Mouse (Mus musculus): ENCODE measurements around the gene Tecpr1. TPM values are rescaled to one million over a fixed set of nuclear protein-coding genes. Genes with fewer than 3 reads are reported as not detected.

The Tecpr1 gene
- polyA plus RNA-seq, 1 experiment from 2014 or later, result 24.7 TPM

GRCm38 (mm10) chr5:144206069-144206468, 17.3 kb downstream of the Tecpr1 start:
- 91% methylated on average over 15 of the region's 15 CpGs for WGBS
- H3K9ac ChIP-seq (ENCODE audit: low read length), result no peak overlapping the region
- H3K36me3 ChIP-seq (ENCODE audit: control insufficient read depth, insufficient read depth, low read length), result peaks cover 22% of the 10 kb centered on the region
- no peaks in the 10 kb centered on the region for H3K27me3 ChIP-seq (ENCODE audit: control insufficient read depth, insufficient read depth, low read length)
- no peak overlapping the region for H3K27ac ChIP-seq (ENCODE audit: low read length)
- no peak overlapping the region for H3K4me3 ChIP-seq (replicated peaks; ENCODE audit: low read length)
- H3K9me3 ChIP-seq (replicated peaks; ENCODE audit: control insufficient read depth, low read length), result 0 out of 2 replicates have a peak, but pooled peaks cover 7% of the 10 kb centered on the region
- no peak for ATAC-seq (ENCODE audit: insufficient read depth, low FRiP score)
- no peak overlapping the region for H3K4me2 ChIP-seq (ENCODE audit: low read depth, low read length)
- H3K4me1 ChIP-seq (ENCODE audit: control insufficient read depth, insufficient read depth, low read length), result no peaks in the 10 kb centered on the region

- no peak overlapping the region for H3K4me3 ChIP-seq (replicated peaks; ENCODE audit: low read length)
- H3K27me3 ChIP-seq (ENCODE audit: control insufficient read depth, insufficient read depth, low read length), result no peaks in the 10 kb centered on the region
- H3K4me1 ChIP-seq (ENCODE audit: control insufficient read depth, insufficient read depth, low read length), result no peaks in the 10 kb centered on the region
- 0 out of 2 replicates have a peak, but pooled peaks cover 7% of the 10 kb centered on the region for H3K9me3 ChIP-seq (replicated peaks; ENCODE audit: control insufficient read depth, low read length)
- H3K9ac ChIP-seq (ENCODE audit: low read length), result no peak overlapping the region
- no peak for ATAC-seq (ENCODE audit: insufficient read depth, low FRiP score)
- WGBS, result 80% methylated on average over 10 of the region's 10 CpGs
- peaks cover 19% of the 10 kb centered on the region for H3K36me3 ChIP-seq (ENCODE audit: control insufficient read depth, insufficient read depth, low read length)
- no peak overlapping the region for H3K4me2 ChIP-seq (ENCODE audit: low read depth, low read length)
- H3K27ac ChIP-seq (ENCODE audit: low read length), result no peak overlapping the region
These were observed 18.5 kb downstream of the Tecpr1 start for GRCm38 (mm10) chr5:144204911-144205310.

GRCm38 (mm10) chr5:144204303-144204702, 19.1 kb downstream of the Tecpr1 start:
- Histone ChIP-seq H3K36me3 (ENCODE audit: control insufficient read depth, insufficient read depth, low read length) (peaks cover 13% of the 10 kb centered on the region), H3K9ac (ENCODE audit: low read length) (no peak overlapping the region), H3K9me3 (replicated peaks; ENCODE audit: control insufficient read depth, low read length) (0 out of 2 replicates have a peak, but pooled peaks cover 7% of the 10 kb centered on the region), H3K27ac (ENCODE audit: low read length) (no peak overlapping the region), H3K4me3 (replicated peaks; ENCODE audit: low read length) (no peak overlapping the region), H3K27me3 (ENCODE audit: control insufficient read depth, insufficient read depth, low read length) (no peaks in the 10 kb centered on the region), H3K4me1 (ENCODE audit: control insufficient read depth, insufficient read depth, low read length) (no peaks in the 10 kb centered on the region), H3K4me2 (ENCODE audit: low read depth, low read length) (no peak overlapping the region)
- WGBS, result 91% methylated on average over 12 of the region's 12 CpGs
- ATAC-seq (ENCODE audit: insufficient read depth, low FRiP score), result no peak

DNA sequence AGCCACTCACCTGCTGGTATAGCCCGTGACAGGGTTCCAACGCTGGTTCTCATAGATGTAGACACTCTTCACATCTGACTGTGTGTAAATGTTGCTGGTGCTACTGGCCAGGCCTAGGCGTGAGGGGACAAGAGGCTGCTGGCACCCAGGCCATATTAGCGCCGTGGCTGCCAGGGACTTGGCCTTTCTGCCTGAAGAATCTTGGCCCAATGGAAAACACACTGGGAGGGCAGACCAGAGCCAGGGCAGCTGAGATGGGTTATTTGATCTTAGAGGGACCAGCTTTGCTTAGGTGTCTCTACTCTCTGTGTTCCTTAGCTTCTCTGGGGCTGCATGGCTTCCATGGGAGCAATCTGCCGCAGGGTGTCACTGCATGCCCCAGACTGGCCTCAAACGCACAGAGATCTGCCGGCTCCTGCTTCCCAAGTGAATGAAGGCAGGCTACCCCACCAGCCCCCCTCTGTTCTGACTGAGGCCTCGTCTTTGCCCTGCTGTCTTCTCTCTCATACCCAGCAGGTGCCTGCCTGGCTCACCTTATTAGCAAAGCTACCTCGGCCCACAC, 19.9 kb downstream of the Tecpr1 start:
- Histone ChIP-seq H3K27me3 (ENCODE audit: control insufficient read depth, insufficient read depth, low read length) (no peaks in the 10 kb centered on the region), H3K4me1 (ENCODE audit: control insufficient read depth, insufficient read depth, low read length) (no peaks in the 10 kb centered on the region), H3K27ac (ENCODE audit: low read length) (no peak overlapping the region), H3K4me3 (replicated peaks; ENCODE audit: low read length) (no peak overlapping the region), H3K36me3 (ENCODE audit: control insufficient read depth, insufficient read depth, low read length) (peaks cover 13% of the 10 kb centered on the region), H3K9me3 (replicated peaks; ENCODE audit: control insufficient read depth, low read length) (0 out of 2 replicates have a peak, but pooled peaks cover 7% of the 10 kb centered on the region), H3K9ac (ENCODE audit: low read length) (no peak overlapping the region), H3K4me2 (ENCODE audit: low read depth, low read length) (no peak overlapping the region)
- 87% methylated on average over 10 of the region's 10 CpGs for WGBS
- no peak for ATAC-seq (ENCODE audit: insufficient read depth, low FRiP score)

- WGBS, result 93% methylated on average over 6 of the region's 6 CpGs
- Histone ChIP-seq H3K4me2 (ENCODE audit: low read depth, low read length) (no peak overlapping the region), H3K9ac (ENCODE audit: low read length) (no peak overlapping the region), H3K27me3 (ENCODE audit: control insufficient read depth, insufficient read depth, low read length) (no peaks in the 10 kb centered on the region), H3K36me3 (ENCODE audit: control insufficient read depth, insufficient read depth, low read length) (peaks cover 9% of the 10 kb centered on the region; the same call in 1 of the 2 replicates), H3K27ac (ENCODE audit: low read length) (no peak overlapping the region), H3K4me1 (ENCODE audit: control insufficient read depth, insufficient read depth, low read length) (no peaks in the 10 kb centered on the region), H3K4me3 (replicated peaks; ENCODE audit: low read length) (no peak overlapping the region), H3K9me3 (replicated peaks; ENCODE audit: control insufficient read depth, low read length) (0 out of 2 replicates have a peak, but pooled peaks cover 7% of the 10 kb centered on the region)
- no peak for ATAC-seq (ENCODE audit: insufficient read depth, low FRiP score)
These were observed 21.0 kb downstream of the Tecpr1 start for GRCm38 (mm10) chr5:144202430-144202829.

GRCm38 (mm10) chr5:144200616-144201015, 22.8 kb downstream of the Tecpr1 start:
- H3K36me3 ChIP-seq (ENCODE audit: control insufficient read depth, insufficient read depth, low read length), result peaks cover 9% of the 10 kb centered on the region; the same call in 1 of the 2 replicates
- H3K4me2 ChIP-seq (ENCODE audit: low read depth, low read length), result no peak overlapping the region
- H3K4me3 ChIP-seq (replicated peaks; ENCODE audit: low read length), result no peak overlapping the region
- no peak overlapping the region for H3K9ac ChIP-seq (ENCODE audit: low read length)
- H3K27me3 ChIP-seq (ENCODE audit: control insufficient read depth, insufficient read depth, low read length), result no peaks in the 10 kb centered on the region
- 79% methylated on average over 11 of the region's 11 CpGs for WGBS
- no peaks in the 10 kb centered on the region for H3K4me1 ChIP-seq (ENCODE audit: control insufficient read depth, insufficient read depth, low read length)
- no peak for ATAC-seq (ENCODE audit: insufficient read depth, low FRiP score)
- H3K9me3 ChIP-seq (replicated peaks; ENCODE audit: control insufficient read depth, low read length), result 0 out of 2 replicates have a peak, but pooled peaks cover 7% of the 10 kb centered on the region
- H3K27ac ChIP-seq (ENCODE audit: low read length), result no peak overlapping the region

GRCm38 (mm10) chr5:144195567-144195966, 27.8 kb downstream of the Tecpr1 start:
- H3K4me1 ChIP-seq (ENCODE audit: control insufficient read depth, insufficient read depth, low read length), result no peaks in the 10 kb centered on the region
- no peak overlapping the region for H3K4me3 ChIP-seq (replicated peaks; ENCODE audit: low read length)
- H3K36me3 ChIP-seq (ENCODE audit: control insufficient read depth, insufficient read depth, low read length), result no peaks in the 10 kb centered on the region
- WGBS, result 76% methylated on average over 8 of the region's 8 CpGs
- H3K27ac ChIP-seq (ENCODE audit: low read length), result no peak overlapping the region
- H3K4me2 ChIP-seq (ENCODE audit: low read depth, low read length), result no peak overlapping the region
- H3K27me3 ChIP-seq (ENCODE audit: control insufficient read depth, insufficient read depth, low read length), result no peaks in the 10 kb centered on the region
- H3K9ac ChIP-seq (ENCODE audit: low read length), result no peak overlapping the region
- no peaks in the 10 kb centered on the region for H3K9me3 ChIP-seq (replicated peaks; ENCODE audit: control insufficient read depth, low read length)
- no peak for ATAC-seq (ENCODE audit: insufficient read depth, low FRiP score)

DNA sequence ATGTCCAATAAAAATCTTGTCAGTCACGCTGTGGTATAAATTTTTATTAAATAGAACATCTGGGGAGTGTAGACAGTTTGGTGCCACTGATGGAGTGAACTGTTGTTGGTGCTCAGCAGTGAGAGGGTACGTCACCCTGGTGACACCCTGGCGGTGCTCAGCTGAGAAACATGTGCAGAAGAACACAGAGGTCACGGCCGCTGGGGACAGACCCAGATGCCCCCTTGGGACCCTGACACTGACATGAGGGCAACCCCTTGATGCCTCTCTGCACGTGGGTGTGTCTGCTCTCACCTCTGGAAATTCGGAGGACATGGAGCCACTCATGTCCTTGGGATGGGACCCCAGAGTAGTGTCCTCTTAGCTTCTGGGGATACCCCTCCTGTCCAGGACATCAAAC, 29.0 kb downstream of the Tecpr1 start:
- 80% methylated on average over 7 of the region's 7 CpGs for WGBS
- H3K36me3 ChIP-seq (ENCODE audit: control insufficient read depth, insufficient read depth, low read length), result no peaks in the 10 kb centered on the region
- H3K27me3 ChIP-seq (ENCODE audit: control insufficient read depth, insufficient read depth, low read length), result no peaks in the 10 kb centered on the region
- H3K4me3 ChIP-seq (replicated peaks; ENCODE audit: low read length), result no peak overlapping the region
- no peaks in the 10 kb centered on the region for H3K9me3 ChIP-seq (replicated peaks; ENCODE audit: control insufficient read depth, low read length)
- ATAC-seq (ENCODE audit: insufficient read depth, low FRiP score), result no peak
- H3K4me1 ChIP-seq (ENCODE audit: control insufficient read depth, insufficient read depth, low read length), result peaks cover 8% of the 10 kb centered on the region; the same call in 1 of the 2 replicates
- no peak overlapping the region for H3K27ac ChIP-seq (ENCODE audit: low read length)
- H3K9ac ChIP-seq (ENCODE audit: low read length), result no peak overlapping the region
- H3K4me2 ChIP-seq (ENCODE audit: low read depth, low read length), result no peak overlapping the region

DNA sequence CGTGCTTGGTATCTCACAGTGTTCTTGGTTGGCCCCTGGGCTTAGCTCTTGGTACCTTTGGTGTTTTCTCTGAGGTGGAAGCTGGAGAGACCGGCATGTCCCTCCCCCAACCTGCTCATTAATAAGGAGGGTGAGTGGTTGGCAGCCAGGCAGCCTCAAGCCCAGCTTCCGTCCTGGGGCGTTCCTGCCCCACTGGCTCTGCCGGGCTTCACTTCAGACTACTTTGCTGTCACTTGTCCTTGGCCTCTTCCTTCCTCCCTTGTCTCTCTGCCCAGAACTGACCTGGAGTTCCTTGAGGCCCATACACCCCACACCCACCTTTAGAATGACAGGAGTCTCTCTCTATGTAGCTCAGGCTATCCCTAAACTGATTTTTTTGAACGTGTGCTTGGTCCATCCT, 30.7 kb downstream of the Tecpr1 start:
- ATAC-seq (ENCODE audit: insufficient read depth, low FRiP score), result no peak
- no peak overlapping the region for H3K9ac ChIP-seq (ENCODE audit: low read length)
- H3K36me3 ChIP-seq (ENCODE audit: control insufficient read depth, insufficient read depth, low read length), result no peaks in the 10 kb centered on the region
- H3K4me1 ChIP-seq (ENCODE audit: control insufficient read depth, insufficient read depth, low read length), result peaks cover 8% of the 10 kb centered on the region; the same call in 1 of the 2 replicates
- no peak overlapping the region for H3K4me3 ChIP-seq (replicated peaks; ENCODE audit: low read length)
- WGBS, result 77% methylated on average over 6 of the region's 6 CpGs
- H3K4me2 ChIP-seq (ENCODE audit: low read depth, low read length), result no peak overlapping the region
- H3K27me3 ChIP-seq (ENCODE audit: control insufficient read depth, insufficient read depth, low read length), result no peaks in the 10 kb centered on the region
- no peaks in the 10 kb centered on the region for H3K9me3 ChIP-seq (replicated peaks; ENCODE audit: control insufficient read depth, low read length)
- no peak overlapping the region for H3K27ac ChIP-seq (ENCODE audit: low read length)

All from stomach, embryonic 16.5 days (tissue).